Mouse (Mus musculus): ENCODE measurements at regions not wholly inside any gene's neighbourhood (a gene's known extent, or its start where the extent isn't known, plus 50 kb on each side); places are given as distances from the start of the nearest gene placed in this dataset.

- Histone ChIP-seq H3K27me3 (no peaks in the 10 kb centered on the region), H3K36me3 (no peaks in the 10 kb centered on the region), H3K9me3 (no peaks in the 10 kb centered on the region), H3K4me1 (no peaks in the 10 kb centered on the region), H3K9ac (no peak overlapping the region), H3K4me2 (replicated peaks) (no peak overlapping the region), H3K27ac (no peak overlapping the region), H3K4me3 (no peak overlapping the region)
- no peak for ATAC-seq (ENCODE audit: low FRiP score, low read depth)
- WGBS = 58% methylated on average over 1 of the region's 1 CpGs
Measured at GRCm38 (mm10) chr12:65671673-65672072, 446.4 kb downstream of the Wdr20rt start.

DNA sequence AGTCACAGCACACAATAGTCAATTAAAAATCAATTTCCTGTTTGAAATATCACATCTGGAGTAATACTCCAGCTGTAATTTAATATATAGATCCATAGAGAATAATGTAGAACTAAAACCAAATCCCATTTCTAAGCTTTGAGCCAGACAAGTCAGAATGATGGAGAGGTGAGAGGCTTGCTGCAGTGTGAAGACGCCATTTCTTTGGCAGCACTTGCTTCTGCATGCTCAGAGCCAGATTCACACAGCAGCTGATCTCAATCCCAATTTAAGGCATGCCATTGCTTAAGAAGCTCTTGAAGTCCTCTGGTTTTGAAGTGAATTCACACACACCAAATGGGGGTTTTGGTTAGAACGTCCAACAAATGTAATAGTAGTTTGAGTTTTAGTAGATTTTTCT, 447.9 kb downstream of the Wdr20rt start:
- H3K27ac ChIP-seq = no peak overlapping the region
- ATAC-seq (ENCODE audit: low FRiP score, low read depth) = no peak
- H3K36me3 ChIP-seq = no peaks in the 10 kb centered on the region
- no peaks in the 10 kb centered on the region for H3K27me3 ChIP-seq
- 83% methylated on average over 2 of the region's 2 CpGs for WGBS
- H3K9ac ChIP-seq = no peak overlapping the region
- H3K4me1 ChIP-seq = no peaks in the 10 kb centered on the region
- H3K4me2 ChIP-seq (replicated peaks) = no peak overlapping the region
- H3K9me3 ChIP-seq = no peaks in the 10 kb centered on the region
- no peak overlapping the region for H3K4me3 ChIP-seq

- no peaks in the 10 kb centered on the region for H3K4me1 ChIP-seq
- no peaks in the 10 kb centered on the region for H3K9me3 ChIP-seq
- no peak overlapping the region for H3K4me2 ChIP-seq (replicated peaks)
- WGBS = 89% methylated on average over 1 of the region's 1 CpGs
- H3K27ac ChIP-seq = no peak overlapping the region
- ATAC-seq (ENCODE audit: low FRiP score, low read depth) = no peak
- H3K36me3 ChIP-seq = no peaks in the 10 kb centered on the region
- no peaks in the 10 kb centered on the region for H3K27me3 ChIP-seq
- no peak overlapping the region for H3K4me3 ChIP-seq
- no peak overlapping the region for H3K9ac ChIP-seq
Measured at GRCm38 (mm10) chr12:65674916-65675660, 449.8 kb downstream of the Wdr20rt start.

DNA sequence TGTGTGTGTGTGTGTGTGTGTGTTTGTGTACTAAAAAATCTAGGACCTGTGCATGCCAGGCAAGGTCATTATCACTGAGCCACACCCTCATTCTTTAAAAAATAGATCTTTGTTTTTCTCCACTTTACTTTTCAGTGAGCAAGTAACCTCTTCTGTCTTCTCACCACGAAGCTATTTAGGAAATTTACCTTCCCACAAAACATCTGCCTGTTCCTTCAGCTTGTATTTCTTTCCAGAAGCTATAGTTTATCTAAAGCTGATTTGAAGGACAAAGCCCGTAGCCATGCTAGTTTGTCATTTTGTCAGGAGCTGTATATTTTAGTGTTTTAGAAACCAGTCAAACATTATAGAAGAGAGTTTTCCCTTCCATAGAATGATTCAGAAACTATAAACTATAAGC, 455.0 kb downstream of the Wdr20rt start:
- Histone ChIP-seq H3K4me2 (replicated peaks) (no peak overlapping the region), H3K9ac (no peak overlapping the region), H3K27ac (no peak overlapping the region), H3K4me1 (no peaks in the 10 kb centered on the region), H3K27me3 (no peaks in the 10 kb centered on the region), H3K4me3 (no peak overlapping the region), H3K9me3 (no peaks in the 10 kb centered on the region), H3K36me3 (no peaks in the 10 kb centered on the region)
- whole genome bisulfite sequencing = 66% methylated on average over 2 of the region's 2 CpGs
- no peak for ATAC-seq (ENCODE audit: low FRiP score, low read depth)

GRCm38 (mm10) chr12:65681826-65682225, 456.5 kb downstream of the Wdr20rt start:
- WGBS = 86% methylated on average over 6 of the region's 6 CpGs
- ATAC-seq (ENCODE audit: low FRiP score, low read depth) = no peak
- H3K4me2 ChIP-seq (replicated peaks) = no peak overlapping the region

GRCm38 (mm10) chr12:65704985-65705384, 479.7 kb downstream of the Wdr20rt start:
- Histone ChIP-seq H3K4me3 (no peak overlapping the region), H3K4me2 (replicated peaks) (no peak overlapping the region), H3K4me1 (no peaks in the 10 kb centered on the region), H3K9ac (no peak overlapping the region), H3K27ac (no peak overlapping the region), H3K27me3 (no peaks in the 10 kb centered on the region), H3K36me3 (no peaks in the 10 kb centered on the region), H3K9me3 (no peaks in the 10 kb centered on the region)
- no peak for ATAC-seq (ENCODE audit: low FRiP score, low read depth)
- 40% methylated on average over 1 of the region's 1 CpGs for WGBS

More at GRCm38 (mm10) chr12:65681826-65682225, 456.5 kb downstream of the Wdr20rt start:
- Histone ChIP-seq H3K4me3 (no peak overlapping the region), H3K27ac (no peak overlapping the region), H3K9me3 (no peaks in the 10 kb centered on the region), H3K36me3 (no peaks in the 10 kb centered on the region), H3K27me3 (no peaks in the 10 kb centered on the region), H3K4me1 (no peaks in the 10 kb centered on the region), H3K9ac (no peak overlapping the region)

DNA sequence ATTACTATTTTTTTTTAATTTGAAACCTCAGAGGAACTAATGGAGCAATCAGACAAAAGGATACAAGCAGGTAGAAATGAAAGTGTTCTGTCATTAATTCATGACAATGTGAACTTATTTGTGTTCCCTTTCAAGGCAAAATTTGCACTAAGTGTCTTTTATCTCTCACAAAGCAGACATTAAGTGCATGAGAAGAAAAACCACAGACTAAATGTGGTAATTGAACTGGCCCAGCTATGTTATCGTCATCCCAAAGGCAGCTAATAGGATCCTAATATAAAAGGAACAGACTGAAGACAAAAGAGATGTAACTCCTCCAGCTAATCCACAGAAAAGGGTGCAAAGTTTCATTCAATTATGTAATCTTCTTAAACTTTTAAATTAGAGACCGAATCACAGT, 487.0 kb downstream of the Wdr20rt start:
- Histone ChIP-seq H3K4me1 (no peaks in the 10 kb centered on the region), H3K4me3 (no peak overlapping the region), H3K9me3 (no peaks in the 10 kb centered on the region), H3K27me3 (no peaks in the 10 kb centered on the region), H3K27ac (no peak overlapping the region), H3K9ac (no peak overlapping the region), H3K36me3 (no peaks in the 10 kb centered on the region), H3K4me2 (replicated peaks) (no peak overlapping the region)
- ATAC-seq (ENCODE audit: low FRiP score, low read depth) = no peak
- 76% methylated on average over 2 of the region's 2 CpGs for WGBS

Measured in limb, embryonic 13.5 days (tissue).